Mouse (Mus musculus) 3T3-L1 (cell line): ENCODE results near the gene St6galnac5.
A peak's percentile ranks its signal among the peaks of the same experiment; 100 is the strongest.

ENCODE experiments used
- DNase-seq: peaks from one replicate; pipeline ENCODE4 v3.0.0-alpha.2; 2015; ENCODE audit warnings: low read depth, low spot score

The St6galnac5 gene

DNA sequence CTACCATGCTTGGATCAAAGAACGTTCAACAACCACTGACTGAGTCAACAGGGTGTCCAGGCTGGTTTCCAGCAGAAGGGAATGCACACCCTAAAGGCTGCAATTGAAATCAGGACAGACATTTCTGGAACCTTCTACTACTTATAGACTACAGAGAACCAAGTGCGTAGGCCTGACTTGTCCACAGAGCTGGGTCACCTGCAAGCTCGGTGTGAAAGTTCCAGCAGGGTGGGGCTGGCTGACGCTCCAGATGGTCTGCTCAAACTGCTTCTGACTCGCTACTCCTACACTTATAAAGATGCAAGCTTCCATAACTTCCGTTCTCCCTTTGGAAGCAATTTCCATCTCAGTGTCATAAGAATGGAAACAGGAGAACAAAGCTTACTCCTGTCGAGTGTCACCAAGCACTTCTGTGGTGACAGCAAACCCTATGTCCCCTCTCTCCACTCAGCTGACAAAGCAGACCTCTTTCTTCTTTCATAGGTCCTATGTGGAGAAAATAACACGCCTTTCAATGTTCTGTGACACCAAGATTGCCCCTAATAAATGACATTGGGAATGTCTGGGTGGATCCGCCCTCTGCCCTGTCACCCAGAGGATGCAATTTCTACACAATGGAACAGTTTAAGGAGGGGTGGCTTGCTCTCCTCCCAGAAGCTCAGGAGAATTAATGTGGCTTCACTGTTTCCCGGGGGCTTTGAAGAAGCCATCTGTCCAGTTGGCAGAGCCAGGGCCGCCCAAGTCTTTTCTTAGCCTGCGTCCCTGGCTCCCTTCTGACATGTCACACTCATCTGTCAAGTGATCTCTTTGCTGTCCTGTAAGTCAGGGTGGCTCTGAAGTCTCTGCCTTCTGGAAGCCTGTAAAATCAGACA lies 114.2 kb downstream of the St6galnac5 start:
- DNase-seq, result no peak

DNA sequence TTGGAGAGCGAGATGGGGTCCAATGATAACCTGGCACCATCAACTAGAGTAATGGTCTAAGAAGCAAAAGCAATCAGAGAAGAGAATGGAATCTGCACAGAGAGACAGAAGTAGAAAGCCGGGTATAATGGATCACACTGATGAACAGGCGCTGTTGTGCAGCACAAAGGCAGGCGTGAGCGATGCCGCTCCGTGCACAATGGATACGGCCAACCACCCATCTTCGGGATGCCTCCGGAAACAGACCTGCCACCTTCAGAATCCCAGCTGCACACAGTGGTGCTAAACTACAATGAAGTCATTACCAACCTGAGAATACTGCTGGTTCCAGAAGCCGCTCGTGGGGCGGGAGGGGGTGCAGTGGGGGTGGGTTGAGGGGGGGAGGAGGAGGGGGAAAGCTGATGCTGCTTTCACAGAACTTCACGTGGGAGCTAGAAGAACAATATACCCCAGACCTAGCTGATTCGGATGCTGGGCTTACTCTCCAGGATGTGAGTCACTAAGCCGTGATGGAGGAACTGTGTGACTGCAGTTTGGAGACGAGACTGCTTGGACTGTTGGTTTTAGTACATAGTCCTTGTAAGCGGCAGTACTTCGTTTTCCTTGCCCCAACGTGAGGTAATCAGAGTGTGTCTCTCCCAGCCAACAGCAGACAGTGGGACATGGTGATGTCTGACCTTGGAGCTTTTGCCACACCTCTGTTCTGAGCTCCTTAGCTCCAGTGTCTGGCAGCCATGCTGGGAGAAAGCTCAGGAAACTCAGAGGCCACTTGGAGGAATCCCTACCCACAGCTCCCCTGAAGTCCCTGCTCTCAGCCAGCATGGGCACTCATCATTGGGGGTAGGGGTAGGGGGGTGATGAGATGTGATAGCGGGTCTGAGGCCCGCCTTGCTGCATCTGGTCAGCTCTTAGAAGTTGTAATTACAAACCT lies 115.7 kb downstream of the St6galnac5 start:
- DNase-seq, result peak; percentile 12

GRCm38 (mm10) chr3:152861978-152862377 lies 120.1 kb downstream of the St6galnac5 start:
- no peak for DNase-seq

DNA sequence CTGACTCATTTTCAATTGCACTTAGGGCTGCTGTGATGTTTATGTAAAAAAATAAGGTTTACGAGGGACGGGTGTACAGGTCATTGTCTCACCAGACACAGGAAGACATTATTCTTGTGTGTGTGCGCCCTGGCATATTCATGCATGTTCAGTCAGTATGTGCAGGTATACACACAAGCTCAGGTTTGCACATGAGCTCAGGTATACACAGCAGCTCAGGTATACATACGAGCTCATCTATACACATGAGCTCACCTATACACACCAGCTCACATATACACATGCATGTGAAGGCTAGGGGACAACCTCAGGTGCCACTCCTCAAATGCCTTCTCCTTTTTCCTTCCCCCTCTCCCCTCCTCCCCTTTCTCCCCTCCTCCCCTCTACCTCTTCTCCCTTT lies 120.6 kb downstream of the St6galnac5 start:
- DNase-seq, result no peak

- no peak for DNase-seq
Observed at GRCm38 (mm10) chr3:152856095-152856494, 126.0 kb downstream of the St6galnac5 start.

DNA sequence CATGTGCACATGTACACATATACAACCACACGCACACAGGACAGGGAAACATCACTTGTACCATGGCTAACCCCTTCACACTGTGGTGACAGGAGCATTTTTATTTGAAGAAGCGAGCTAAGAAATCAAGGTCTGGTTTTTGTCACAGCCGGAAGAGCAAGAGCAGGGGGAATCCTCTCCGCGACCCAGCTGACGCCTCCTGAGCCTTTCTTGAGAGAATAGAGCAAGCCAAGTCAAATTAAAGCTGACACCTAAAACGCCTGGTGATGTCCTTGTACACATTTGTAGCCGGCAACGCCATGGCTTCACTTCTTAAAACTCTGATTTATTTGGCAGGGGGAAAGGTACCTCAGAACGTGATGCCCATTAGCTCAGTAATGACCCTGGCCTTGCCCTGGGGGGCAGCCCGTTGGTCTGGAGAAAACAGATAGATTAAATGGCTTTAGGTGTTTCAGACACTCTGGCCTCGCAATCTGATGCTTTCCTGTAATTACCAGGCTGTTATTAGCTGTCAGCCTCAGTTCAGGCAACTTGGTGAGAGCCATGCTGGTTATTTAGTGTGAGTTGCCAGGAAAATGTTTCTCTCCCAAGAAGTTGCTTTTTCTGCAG lies 126.9 kb downstream of the St6galnac5 start:
- DNase-seq, result no peak

- DNase-seq, result no peak
Observed at GRCm38 (mm10) chr3:152843925-152844324, 138.1 kb downstream of the St6galnac5 start.

GRCm38 (mm10) chr3:152842648-152843047 lies 139.4 kb downstream of the St6galnac5 start:
- DNase-seq, result no peak

DNA sequence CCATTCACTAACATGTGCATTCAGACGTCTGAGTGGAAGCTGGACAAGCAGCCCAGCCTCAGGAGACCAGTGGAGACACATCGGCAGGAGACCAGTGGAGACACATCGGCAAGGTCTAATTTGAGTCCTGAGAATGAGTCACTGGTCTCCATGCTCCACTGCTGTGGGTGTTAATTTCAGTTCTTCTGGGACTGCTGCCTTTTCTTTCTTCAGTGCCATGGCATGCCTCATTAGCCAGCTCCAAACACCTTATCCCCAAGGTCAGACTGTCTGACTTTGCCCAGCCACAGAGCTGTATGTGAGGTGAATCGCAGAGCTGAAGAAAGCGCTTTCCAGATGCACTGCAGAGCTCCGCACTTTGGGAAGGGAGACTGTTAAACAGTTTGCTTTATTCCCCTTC lies 140.8 kb downstream of the St6galnac5 start:
- DNase-seq, result no peak

DNA sequence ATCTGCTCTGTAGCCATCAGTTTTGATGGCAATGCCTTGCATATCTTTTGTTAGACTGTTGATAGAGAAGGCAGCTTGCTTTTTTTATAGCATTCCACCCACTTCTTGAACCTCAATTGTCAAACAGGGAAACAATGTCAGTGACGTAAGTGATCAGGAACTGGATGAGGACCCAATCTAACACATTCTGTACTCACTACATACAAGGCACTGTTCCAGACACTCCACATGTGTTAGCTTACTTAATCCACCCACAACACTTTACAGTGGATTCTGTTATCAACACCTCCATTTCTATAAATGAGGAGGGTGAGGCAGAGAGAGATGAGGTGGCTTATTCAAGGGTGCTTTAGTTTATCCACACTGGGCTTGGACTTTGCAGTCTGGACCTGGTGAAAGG lies 144.1 kb downstream of the St6galnac5 start:
- no peak for DNase-seq

DNA sequence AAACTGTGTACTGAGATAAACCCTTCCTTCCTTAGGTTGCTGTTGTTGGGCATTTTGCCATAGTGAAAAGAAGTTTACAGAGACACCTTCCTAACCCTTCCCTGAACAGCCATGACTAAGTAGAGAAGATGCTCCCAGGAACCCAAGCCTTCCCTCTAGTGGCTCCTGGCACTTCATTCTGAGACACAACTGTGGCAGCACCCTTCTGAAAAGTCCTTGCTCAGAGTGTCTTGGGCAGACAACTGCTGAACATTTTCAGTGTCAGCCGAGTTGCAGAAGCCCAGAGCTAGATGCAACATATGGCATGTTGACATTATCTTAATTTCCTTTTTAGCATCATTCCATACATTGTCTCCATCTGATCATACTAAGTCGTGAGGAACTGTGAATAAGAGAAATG lies 144.6 kb downstream of the St6galnac5 start:
- DNase-seq, result no peak

DNA sequence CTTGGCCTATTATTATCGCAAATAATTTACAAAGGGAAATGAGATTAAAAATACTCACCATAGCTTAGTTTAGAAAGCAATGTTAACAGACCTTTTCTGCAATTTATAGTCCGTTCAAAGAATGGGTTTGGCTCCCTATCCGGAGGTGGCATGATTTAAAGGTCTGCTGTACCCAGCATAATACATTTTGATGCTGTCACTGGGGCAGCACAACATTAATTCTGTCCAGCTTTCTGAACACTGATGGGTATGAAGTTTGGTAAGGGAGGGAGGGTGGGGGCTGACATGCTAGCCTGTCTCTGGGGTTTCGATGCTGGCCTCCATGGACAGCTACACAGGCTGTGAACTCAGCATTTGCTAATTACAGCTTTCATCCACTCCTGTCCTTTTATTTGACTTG lies 149.6 kb downstream of the St6galnac5 start:
- no peak for DNase-seq

DNA sequence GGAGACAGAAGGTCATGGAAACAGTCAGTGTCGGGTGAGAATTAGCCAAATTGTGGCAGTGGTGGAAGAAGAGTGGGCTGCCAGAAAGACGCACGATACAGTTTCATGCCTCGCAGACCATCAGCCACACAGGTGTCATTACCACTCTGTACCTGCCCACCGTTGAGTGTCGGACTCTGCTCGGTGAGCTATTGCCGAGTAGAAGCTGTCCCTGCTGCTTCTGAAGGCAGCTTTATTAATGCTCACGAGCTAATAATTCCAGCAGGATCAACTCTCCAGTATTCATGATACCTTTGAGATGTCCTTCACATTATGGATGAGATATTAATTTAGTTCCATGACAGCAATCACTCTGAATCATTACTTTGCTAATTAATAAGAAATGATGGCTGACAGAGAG lies 150.1 kb downstream of the St6galnac5 start:
- no peak for DNase-seq

DNA sequence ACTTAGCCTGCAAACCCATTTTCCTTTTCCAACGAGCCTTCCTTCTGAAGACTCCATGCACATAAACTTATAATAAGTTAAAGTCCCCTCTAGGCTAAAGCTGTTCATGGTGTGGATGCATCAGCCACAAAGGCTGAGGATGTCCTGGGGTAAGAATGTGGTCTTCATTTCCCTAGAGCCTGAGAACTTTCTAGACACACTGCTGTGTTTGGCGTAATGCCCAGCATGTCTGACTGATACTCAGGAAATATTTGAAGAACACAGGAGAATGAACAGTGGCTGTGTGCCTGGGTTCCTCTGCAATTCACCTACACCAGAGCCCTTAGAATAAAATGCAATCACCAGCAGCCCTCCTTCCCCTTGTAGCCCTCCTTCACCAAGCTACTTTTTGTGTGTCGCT lies 150.7 kb downstream of the St6galnac5 start:
- peak; percentile 56 for DNase-seq

GRCm38 (mm10) chr3:152821202-152821601 lies 160.8 kb downstream of the St6galnac5 start:
- DNase-seq, result peak; percentile 76

- no peak for DNase-seq
Observed at GRCm38 (mm10) chr3:152820406-152820805, 161.6 kb downstream of the St6galnac5 start.

- no peak for DNase-seq
Observed at GRCm38 (mm10) chr3:152815110-152815509, 166.9 kb downstream of the St6galnac5 start.

DNA sequence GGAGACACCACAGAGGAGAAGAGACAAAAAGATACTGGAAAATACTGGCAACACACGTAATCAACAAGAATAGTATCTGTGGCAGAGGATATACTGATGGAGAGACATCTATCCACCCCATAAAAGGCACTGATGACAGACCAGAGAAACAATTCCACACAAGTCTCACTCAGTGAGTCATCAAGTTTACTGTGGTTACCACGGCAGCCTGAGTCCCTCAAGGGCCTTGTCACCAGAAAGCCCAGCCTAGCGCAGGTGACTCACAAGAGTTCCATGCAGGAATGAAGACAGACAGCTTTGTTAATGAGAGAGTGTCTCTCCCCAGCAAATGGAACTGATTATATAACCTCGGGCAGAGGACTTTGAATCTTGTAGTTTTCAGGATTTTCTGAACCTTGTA lies 168.1 kb downstream of the St6galnac5 start:
- DNase-seq, result peak; percentile 93

- DNase-seq, result peak; percentile 72
Observed at GRCm38 (mm10) chr3:152799738-152800431, 182.2 kb downstream of the St6galnac5 start.

DNA sequence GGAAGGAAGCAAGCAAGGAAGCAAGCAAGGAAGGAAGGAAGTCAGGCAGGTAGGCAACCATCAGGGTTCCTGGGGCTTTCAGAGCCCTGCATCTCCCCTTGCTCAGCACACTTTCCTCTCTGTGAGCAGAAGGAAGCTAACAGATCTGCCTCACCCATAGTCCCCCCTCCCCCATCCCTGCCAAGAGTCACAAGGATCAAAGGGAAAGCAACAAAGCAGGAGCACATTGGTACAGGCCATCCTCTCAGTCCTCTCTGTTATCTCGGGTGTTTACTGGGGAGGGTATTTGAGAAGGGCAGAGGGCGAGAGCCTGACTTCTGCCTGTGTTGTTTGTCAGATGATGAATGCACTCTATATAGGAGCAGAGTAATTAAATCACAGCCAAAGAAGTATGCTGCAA lies 184.7 kb downstream of the St6galnac5 start:
- no peak for DNase-seq

GRCm38 (mm10) chr3:152796216-152796615 lies 185.8 kb downstream of the St6galnac5 start:
- DNase-seq, result no peak
